Mouse (Mus musculus) left cerebral cortex, postnatal 10 days (tissue): ENCODE results near the gene Alpk1. TPM values are rescaled to one million over a fixed set of nuclear protein-coding genes. Genes with fewer than 3 reads are reported as not detected.

Source experiments
- DNase-seq, 2 experiments: peaks; one replicate each; pipeline ENCODE4 v3.0.0; 2021 to 2022; ENCODE audit warnings: low spot score in 2 of 2, mixed read lengths in 1 of 2; ENCODE audit errors: extremely low spot score in 1 of 2
- intact Hi-C: fragments of 180-260 bp; cut with DNase I; formaldehyde crosslinking; loops from one replicate; pipeline ENCODE4 v1.15.1; 2025
- total RNA-seq, 2 experiments: library from RNA; stranded (reverse); gene quantifications; 2 replicates each; pipeline ENCODE4 v1.2.3; 2021

The Alpk1 gene
- total RNA-seq, 2 experiments from 2014 or later, result 3.9 to 5.9 TPM

GRCm38 (mm10) chr3:127707089-127707485 is 73.2 kb downstream of the Alpk1 start:
- DNase-seq, result no peak
- intact Hi-C loops, result no loop called here

- intact Hi-C loops, result no loop called here
- no peak for DNase-seq
Measured at GRCm38 (mm10) chr3:127706445-127707088, 73.8 kb downstream of the Alpk1 start.

- intact Hi-C loops, result no loop called here
Measured at GRCm38 (mm10) chr3:127705515-127706444, 74.5 kb downstream of the Alpk1 start.

GRCm38 (mm10) chr3:127705139-127705514 is 75.2 kb downstream of the Alpk1 start:
- intact Hi-C loops, result no loop called here
- no peak for DNase-seq

More at GRCm38 (mm10) chr3:127705515-127706444, 74.5 kb downstream of the Alpk1 start:
- DNase-seq, result peak; percentile 52 to 63

- intact Hi-C loops, result no loop called here
- DNase-seq, result no peak
Measured at GRCm38 (mm10) chr3:127701196-127701825, 79.0 kb downstream of the Alpk1 start.

GRCm38 (mm10) chr3:127698636-127699035 is 81.7 kb downstream of the Alpk1 start:
- intact Hi-C loops, result no loop called here

GRCm38 (mm10) chr3:127696541-127696940 is 83.8 kb downstream of the Alpk1 start:
- intact Hi-C loops, result no loop called here
- DNase-seq, result no peak

More at GRCm38 (mm10) chr3:127698636-127699035, 81.7 kb downstream of the Alpk1 start:
- no peak for DNase-seq

- intact Hi-C loops, result no loop called here
- peak in 1 of 2 experiments; percentile 36 for DNase-seq
Measured at GRCm38 (mm10) chr3:127694802-127695771, 85.2 kb downstream of the Alpk1 start.

- no peak for DNase-seq
- intact Hi-C loops, result no loop called here
Measured at GRCm38 (mm10) chr3:127691230-127691629, 89.1 kb downstream of the Alpk1 start.

GRCm38 (mm10) chr3:127679703-127680102 is 100.6 kb downstream of the Alpk1 start:
- intact Hi-C loops, result no loop called here
- no peak for DNase-seq

GRCm38 (mm10) chr3:127661646-127662531 is 118.4 kb downstream of the Alpk1 start:
- intact Hi-C loops, result no loop called here
- DNase-seq, result no peak

GRCm38 (mm10) chr3:127660712-127661111 is 119.6 kb downstream of the Alpk1 start:
- no peak for DNase-seq
- intact Hi-C loops, result no loop called here

GRCm38 (mm10) chr3:127651742-127652653 is 128.3 kb downstream of the Alpk1 start:
- DNase-seq, result no peak
- intact Hi-C loops, result no loop called here

GRCm38 (mm10) chr3:127646156-127646825 is 134.0 kb downstream of the Alpk1 start:
- intact Hi-C loops, result no loop called here
- no peak for DNase-seq

- no peak for DNase-seq
- intact Hi-C loops, result no loop called here
Measured at GRCm38 (mm10) chr3:127642211-127642610, 138.1 kb downstream of the Alpk1 start.
